Mouse (Mus musculus) lung, postnatal 0 days (tissue): ENCODE data around the gene Plekhh1.

Experiments used
- CTCF ChIP-seq: IDR thresholded peaks from 2 replicates; pipeline ENCODE4 v1.5.1; 2016; ENCODE audit warnings: antibody characterized with exemption, mild to moderate bottlenecking
- EP300 ChIP-seq: IDR thresholded peaks from 2 replicates; pipeline ENCODE4 v1.6.1; 2016; ENCODE audit warnings: antibody characterized with exemption, mild to moderate bottlenecking, control low read depth

GRCm38 (mm10) chr12:79059573-79059972 lies 30.6 kb downstream of the Plekhh1 start:
- TF ChIP-seq CTCF (no peak), EP300 (no peak)
